Mouse (Mus musculus) liver, embryonic 13.5 days (tissue): ENCODE results near the gene Zranb2. TPM values are rescaled to one million over a fixed set of nuclear protein-coding genes. Genes with fewer than 3 reads are reported as not detected.

ENCODE experiments used
- ATAC-seq: fragments of 200-750 bp; cut with Nextera tagmentation; 2 replicates; pipeline ENCODE4 v1.8.0; 2017; ENCODE audit warnings: low read depth, mild to moderate bottlenecking, moderate number of reproducible peaks, moderate library complexity
- DNase-seq: peaks from one replicate; pipeline ENCODE4 v3.0.0; 2022
- H3K27ac ChIP-seq: fragments of 300-500 bp; sonication (generic); 2 replicates; pipeline ENCODE4 v1.5.1; 2015; ENCODE audit warnings: moderate library complexity, mild to moderate bottlenecking, inconsistent platforms
- H3K27me3 ChIP-seq: fragments of 300-500 bp; sonication (generic); 2 replicates; pipeline ENCODE4 v1.6.1; 2015; ENCODE audit warnings: mild to moderate bottlenecking, inconsistent platforms
- H3K36me3 ChIP-seq: fragments of 300-500 bp; sonication (generic); 2 replicates; pipeline ENCODE4 v1.6.1; 2015; ENCODE audit warnings: mild to moderate bottlenecking, inconsistent platforms
- H3K4me1 ChIP-seq: fragments of 300-500 bp; sonication (generic); replicated peaks from 2 replicates; pipeline ENCODE4 v1.6.1; 2015; ENCODE audit warnings: inconsistent platforms
- H3K4me2 ChIP-seq: fragments of 300-500 bp; sonication (generic); 2 replicates; pipeline ENCODE4 v1.6.1; 2015; ENCODE audit warnings: inconsistent platforms, mild to moderate bottlenecking, moderate library complexity
- H3K4me3 ChIP-seq: fragments of 300-500 bp; sonication (generic); replicated peaks from 2 replicates; pipeline ENCODE4 v1.5.1; 2015; ENCODE audit warnings: mild to moderate bottlenecking, inconsistent platforms
- H3K9ac ChIP-seq: fragments of 300-500 bp; sonication (generic); 2 replicates; pipeline ENCODE4 v1.6.1; 2015; ENCODE audit warnings: mild to moderate bottlenecking, inconsistent platforms
- H3K9me3 ChIP-seq: fragments of 300-500 bp; sonication (generic); replicated peaks from 2 replicates; pipeline ENCODE4 v1.6.1; 2016; ENCODE audit warnings: inconsistent platforms
- WGBS: fragments of 180-500 bp; shearing (Covaris S2); methylation state at CpG from one replicate; pipeline ENCODE4 v1.1.7; 2015; ENCODE audit not compliant: insufficient replicate concordance; 5-methylcytosine and 5-hydroxymethylcytosine counted together
- polyA plus RNA-seq: library from polyadenylated mRNA; unstranded; fragments of >200 nt; fragmentation: Nextera tagmentation; extraction: Ambion mirVana; gene quantifications from 2 replicates; pipeline ENCODE4 v1.2.1, GENCODE M21; 2015

Gene Zranb2
- polyA plus RNA-seq, 1 experiment from 2014 or later: 63.5 TPM

DNA sequence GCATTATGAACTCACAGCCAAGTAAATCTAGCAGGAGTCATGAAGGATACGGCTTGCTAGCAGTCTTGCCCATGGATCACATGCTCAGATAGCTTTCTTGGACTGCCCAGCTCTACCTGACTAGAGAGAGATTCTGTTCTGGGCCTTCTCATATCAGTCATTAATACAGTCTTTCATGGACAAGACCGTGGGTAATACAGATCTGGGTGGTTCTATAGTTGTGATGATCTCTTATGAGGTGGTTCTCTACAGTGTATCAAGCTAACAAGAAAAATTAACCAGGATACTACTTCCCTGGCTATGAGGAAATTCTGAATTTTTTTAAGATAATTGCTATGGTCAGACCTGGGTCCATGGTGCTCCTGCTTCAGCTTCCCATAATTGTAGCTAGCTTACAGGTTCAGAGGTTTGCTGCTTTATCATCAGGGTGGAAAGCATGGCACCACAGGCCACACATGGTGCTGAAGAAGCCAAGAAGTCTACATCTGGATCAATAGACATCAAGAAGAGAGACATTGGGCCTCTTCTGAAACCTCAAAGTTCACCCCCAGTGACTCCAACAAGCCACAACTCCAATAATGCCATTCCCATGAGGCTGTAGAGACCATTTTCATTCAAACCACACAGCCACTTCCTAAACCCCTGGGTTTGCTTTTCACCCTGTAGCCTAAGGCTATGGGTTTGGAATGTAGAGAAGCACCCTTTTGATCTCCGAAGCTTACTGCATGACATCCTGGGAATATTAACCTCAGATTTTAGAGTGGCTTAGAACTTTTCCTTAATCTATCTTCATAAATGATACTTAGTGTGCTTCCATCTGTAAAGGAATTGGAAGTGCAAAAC is 16.0 kb downstream of the Zranb2 start:
- peak; percentile 31; the same call in 1 of the 2 replicates for ATAC-seq
- no peak overlapping the region for H3K4me3 ChIP-seq
- H3K9ac ChIP-seq: no peak overlapping the region
- WGBS: 82% methylated on average over 3 of the region's 3 CpGs
- H3K36me3 ChIP-seq: peaks cover 44% of the 10 kb centered on the region
- H3K9me3 ChIP-seq: no peaks in the 10 kb centered on the region
- H3K27me3 ChIP-seq: no peaks in the 10 kb centered on the region
- H3K4me1 ChIP-seq: no peaks in the 10 kb centered on the region
- no peak for DNase-seq
- H3K27ac ChIP-seq: no peak overlapping the region
- H3K4me2 ChIP-seq: no peak overlapping the region

DNA sequence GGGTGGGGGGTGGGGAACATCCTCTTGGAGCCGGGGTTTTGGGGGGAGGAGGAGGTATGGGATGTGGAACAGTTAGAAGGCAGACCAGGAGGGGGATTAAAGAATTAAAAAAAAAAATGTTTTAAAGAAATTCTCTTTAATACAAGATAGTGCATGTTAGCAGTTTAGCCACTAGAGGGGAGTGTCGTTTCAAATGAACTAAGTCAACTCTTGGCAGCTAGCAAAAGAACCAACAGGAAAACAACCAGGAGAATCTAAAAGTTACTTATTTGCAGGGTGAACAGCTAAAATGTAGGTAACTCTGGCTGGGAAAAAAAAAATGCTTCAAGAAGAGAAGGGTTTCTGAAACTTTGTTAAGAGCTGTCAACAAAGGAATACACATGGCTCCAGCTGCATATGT is 31.2 kb downstream of the Zranb2 start:
- WGBS: 4% methylated on average over 2 of the region's 2 CpGs
- peaks cover 34% of the 10 kb centered on the region for H3K27me3 ChIP-seq
- ATAC-seq: no peak
- H3K27ac ChIP-seq: no peak overlapping the region
- H3K9ac ChIP-seq: no peak overlapping the region
- no peak for DNase-seq
- peaks cover 17% of the 10 kb centered on the region for H3K4me1 ChIP-seq
- H3K9me3 ChIP-seq: no peaks in the 10 kb centered on the region
- no peak overlapping the region for H3K4me3 ChIP-seq
- no peaks in the 10 kb centered on the region for H3K36me3 ChIP-seq
- H3K4me2 ChIP-seq: no peak overlapping the region

DNA sequence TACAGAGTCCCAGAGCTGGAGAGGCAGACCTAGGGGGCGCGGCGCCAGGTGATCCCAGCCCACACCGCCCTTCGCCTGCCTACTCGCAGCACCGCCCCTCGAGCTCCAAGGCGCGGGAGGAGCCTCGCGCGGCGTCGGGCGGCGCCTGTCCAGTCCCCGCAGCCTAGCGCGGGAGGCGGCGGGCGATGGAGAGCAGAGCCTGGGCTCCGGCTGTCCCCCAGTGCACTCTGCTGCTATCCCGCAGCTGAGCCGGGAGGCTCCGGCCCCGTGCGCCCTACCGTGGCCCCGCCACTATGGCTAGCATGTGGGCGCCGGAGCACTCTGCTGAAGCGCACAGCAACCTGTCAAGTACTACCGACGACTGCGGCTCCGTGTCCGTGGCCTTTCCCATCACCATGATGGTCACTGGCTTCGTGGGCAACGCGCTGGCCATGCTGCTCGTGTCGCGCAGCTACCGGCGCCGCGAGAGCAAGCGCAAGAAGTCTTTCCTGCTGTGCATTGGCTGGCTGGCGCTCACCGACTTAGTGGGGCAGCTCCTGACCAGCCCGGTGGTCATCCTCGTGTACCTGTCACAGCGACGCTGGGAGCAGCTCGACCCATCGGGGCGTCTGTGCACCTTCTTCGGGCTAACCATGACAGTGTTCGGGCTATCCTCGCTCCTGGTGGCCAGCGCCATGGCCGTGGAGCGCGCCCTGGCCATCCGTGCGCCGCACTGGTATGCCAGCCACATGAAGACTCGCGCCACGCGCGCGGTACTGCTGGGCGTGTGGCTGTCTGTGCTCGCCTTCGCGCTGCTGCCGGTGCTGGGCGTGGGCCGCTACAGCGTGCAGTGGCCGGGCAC is 33.0 kb downstream of the Zranb2 start, which contains the start of gene Ptger3:
TSS of gene Ptger3 (plus strand) at position 168 of the 841 bp plus-strand sequence.
- WGBS: 1% methylated on average over 84 of the region's 84 CpGs
- Histone ChIP-seq H3K4me1 (peaks cover 23% of the 10 kb centered on the region), H3K4me2 (peak within 1 kb of the TSS; percentile 83), H3K9me3 (no peaks in the 10 kb centered on the region), H3K27ac (no peak within 1 kb of the TSS), H3K27me3 (peaks cover 34% of the 10 kb centered on the region), H3K36me3 (no peaks in the 10 kb centered on the region), H3K9ac (peak within 1 kb of the TSS; percentile 54), H3K4me3 (peak within 1 kb of the TSS; percentile 57)
- ATAC-seq (peak; percentile 68), DNase-seq (no peak)

DNA sequence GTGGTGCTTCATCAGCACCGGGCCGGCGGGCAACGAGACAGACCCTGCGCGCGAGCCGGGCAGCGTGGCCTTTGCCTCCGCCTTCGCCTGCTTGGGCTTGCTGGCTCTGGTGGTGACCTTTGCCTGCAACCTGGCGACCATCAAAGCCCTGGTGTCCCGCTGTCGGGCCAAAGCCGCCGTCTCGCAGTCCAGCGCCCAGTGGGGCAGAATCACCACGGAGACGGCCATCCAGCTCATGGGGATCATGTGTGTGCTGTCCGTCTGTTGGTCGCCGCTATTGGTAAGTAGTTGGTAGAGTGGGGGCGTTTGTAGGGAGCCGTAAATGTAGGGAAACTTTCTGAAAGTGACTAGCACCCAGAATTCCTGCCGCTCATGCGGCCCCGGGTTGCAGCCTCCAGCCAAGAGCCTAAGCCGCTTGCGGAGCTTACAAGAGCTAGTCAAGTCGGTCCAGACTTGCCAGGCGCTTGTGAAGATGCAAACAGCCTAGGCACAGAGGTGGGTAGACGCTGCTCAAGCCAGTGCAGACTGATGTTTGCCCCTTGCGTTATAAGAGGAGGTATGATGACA is 33.7 kb downstream of the Zranb2 start:
- Histone ChIP-seq H3K27me3 (peaks cover 34% of the 10 kb centered on the region), H3K27ac (no peak overlapping the region), H3K4me3 (peak overlapping the region; percentile 57), H3K9ac (peak overlapping the region; percentile 54), H3K9me3 (no peaks in the 10 kb centered on the region), H3K4me1 (peaks cover 29% of the 10 kb centered on the region), H3K4me2 (peak overlapping the region; percentile 83), H3K36me3 (no peaks in the 10 kb centered on the region)
- WGBS: 2% methylated on average over 34 of the region's 34 CpGs
- ATAC-seq (peak; percentile 8; the same call in 1 of the 2 replicates), DNase-seq (no peak)

DNA sequence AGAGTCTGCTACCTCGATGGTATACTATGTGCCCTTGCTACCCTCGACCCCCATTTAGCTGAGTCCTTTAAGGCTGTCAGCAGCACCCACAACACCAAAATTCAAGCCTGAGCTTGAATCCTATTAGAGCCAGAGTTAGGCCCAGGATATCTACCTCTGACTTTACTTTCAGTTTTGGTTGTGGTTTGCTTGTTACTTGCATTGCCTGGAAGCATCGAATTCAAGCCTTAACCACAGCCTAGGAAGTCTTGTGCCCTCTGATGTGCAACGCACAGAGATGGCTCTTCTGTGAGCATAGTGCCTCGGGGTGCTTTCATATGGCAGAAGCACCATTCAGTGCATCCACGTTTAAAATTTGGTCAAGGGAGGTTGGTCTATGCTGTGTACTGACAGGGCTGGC is 38.1 kb downstream of the Zranb2 start:
- no peak for ATAC-seq
- H3K27ac ChIP-seq: no peak overlapping the region
- H3K9ac ChIP-seq: no peak overlapping the region
- H3K9me3 ChIP-seq: no peaks in the 10 kb centered on the region
- 33% methylated on average over 6 of the region's 6 CpGs for WGBS
- no peak overlapping the region for H3K4me3 ChIP-seq
- H3K27me3 ChIP-seq: peaks cover 21% of the 10 kb centered on the region
- DNase-seq: no peak
- H3K36me3 ChIP-seq: no peaks in the 10 kb centered on the region
- H3K4me2 ChIP-seq: peak overlapping the region; percentile 2; the same call in 1 of the 2 replicates
- peaks cover 49% of the 10 kb centered on the region for H3K4me1 ChIP-seq

DNA sequence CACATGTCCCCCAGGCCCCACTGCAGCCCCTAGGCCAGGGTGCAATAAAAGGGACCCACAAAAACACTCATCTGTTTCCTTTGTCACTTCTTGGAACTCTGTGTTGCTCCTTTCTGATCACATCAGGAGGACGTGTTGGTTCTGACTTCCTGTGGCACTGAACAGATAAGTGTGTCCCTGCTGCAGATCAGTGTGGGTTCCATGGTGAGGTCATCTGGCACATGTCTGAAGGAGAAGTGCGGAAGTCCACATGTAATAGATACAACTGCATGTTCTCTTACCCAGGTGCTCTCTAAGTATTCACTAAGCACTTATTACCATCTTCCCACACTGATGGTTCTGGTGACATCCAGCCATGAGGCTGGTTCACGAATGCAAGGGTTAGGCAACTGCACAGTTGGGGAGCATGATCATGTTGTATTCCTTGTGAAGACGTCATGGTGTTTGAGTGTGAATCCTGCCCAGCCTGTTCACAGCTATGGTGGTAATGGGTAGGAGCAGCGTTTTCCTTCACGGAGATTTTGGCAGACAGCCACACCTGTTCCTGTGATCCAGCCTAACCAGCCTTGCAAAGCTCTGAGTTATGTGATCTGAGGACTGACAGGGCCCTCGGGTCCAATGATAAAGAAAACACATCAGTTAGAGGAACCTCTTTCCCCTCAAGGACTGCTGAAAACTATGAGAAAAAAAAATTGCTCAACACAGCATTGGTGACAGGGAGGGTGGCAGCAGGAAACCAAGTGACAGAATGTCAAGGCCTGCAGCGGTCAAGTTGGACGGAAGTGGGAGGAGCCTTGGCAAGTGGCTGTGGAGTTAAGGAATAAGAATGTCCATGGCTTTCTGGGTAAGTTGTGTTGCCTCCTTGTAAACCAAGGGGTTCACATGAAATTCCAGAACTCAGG is 41.7 kb downstream of the Zranb2 start:
- peaks cover 70% of the 10 kb centered on the region for H3K4me1 ChIP-seq
- ATAC-seq (peak; percentile 52), DNase-seq (no peak)
- peak overlapping the region; percentile 61 for H3K27ac ChIP-seq
- 23% methylated on average over 9 of the region's 9 CpGs for WGBS
- no peak overlapping the region for H3K4me2 ChIP-seq
- no peak overlapping the region for H3K4me3 ChIP-seq
- no peaks in the 10 kb centered on the region for H3K27me3 ChIP-seq
- H3K9me3 ChIP-seq: no peaks in the 10 kb centered on the region
- H3K36me3 ChIP-seq: no peaks in the 10 kb centered on the region
- no peak overlapping the region for H3K9ac ChIP-seq

DNA sequence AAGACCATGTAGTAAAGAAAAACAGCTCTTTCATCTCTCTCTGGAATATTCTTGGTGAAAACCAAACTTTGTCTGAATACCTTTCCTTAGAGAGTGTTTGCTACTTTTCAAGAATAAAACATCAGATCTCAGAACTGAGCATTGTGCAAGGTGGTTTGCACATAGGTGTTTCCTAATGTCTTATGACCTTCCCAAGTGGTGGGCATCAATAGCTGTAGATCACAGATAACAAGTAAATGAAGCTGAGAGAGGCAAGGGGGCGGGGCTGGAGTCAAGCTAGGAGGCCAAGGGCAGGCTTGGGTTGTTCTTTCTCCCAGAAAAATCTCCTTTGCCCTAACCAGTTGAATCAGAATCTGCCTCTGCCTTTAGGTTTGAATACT is 42.4 kb downstream of the Zranb2 start:
- no peak overlapping the region for H3K4me2 ChIP-seq

DNA sequence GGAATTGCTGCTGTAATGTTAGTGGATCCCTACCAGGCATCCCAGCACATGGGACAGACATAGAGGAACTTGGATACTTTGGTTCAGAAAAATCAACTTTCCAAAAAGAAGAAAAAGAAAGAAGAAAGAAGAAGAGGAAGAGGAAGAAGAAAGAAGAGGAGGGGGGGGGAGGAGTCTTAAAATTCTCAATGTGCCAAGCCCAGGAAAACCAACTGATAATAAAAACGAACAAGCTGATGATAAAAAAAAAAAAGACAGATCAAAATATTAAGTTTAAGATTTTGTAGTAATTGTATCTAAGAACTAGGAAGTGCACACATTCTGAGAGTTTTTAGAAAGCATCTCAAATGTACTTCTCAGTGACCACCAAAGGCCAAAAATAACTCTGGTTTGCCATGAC is 42.9 kb downstream of the Zranb2 start:
- no peak overlapping the region for H3K4me3 ChIP-seq
- H3K27ac ChIP-seq: no peak overlapping the region
- no peak overlapping the region for H3K9ac ChIP-seq
- H3K4me2 ChIP-seq: no peak overlapping the region
- no peaks in the 10 kb centered on the region for H3K9me3 ChIP-seq
- 9% methylated on average over 1 of the region's 1 CpGs for WGBS
- H3K4me1 ChIP-seq: peaks cover 73% of the 10 kb centered on the region
- ATAC-seq (no peak), DNase-seq (no peak)
- no peaks in the 10 kb centered on the region for H3K36me3 ChIP-seq
- H3K27me3 ChIP-seq: no peaks in the 10 kb centered on the region

More for the DNA sequence above, 42.4 kb downstream of the Zranb2 start:
- H3K4me1 ChIP-seq: peaks cover 75% of the 10 kb centered on the region
- H3K36me3 ChIP-seq: no peaks in the 10 kb centered on the region
- ATAC-seq (no peak), DNase-seq (no peak)
- no peaks in the 10 kb centered on the region for H3K9me3 ChIP-seq
- H3K9ac ChIP-seq: no peak overlapping the region
- no peak overlapping the region for H3K27ac ChIP-seq
- WGBS: 35% methylated on average over 1 of the region's 1 CpGs
- no peaks in the 10 kb centered on the region for H3K27me3 ChIP-seq
- H3K4me3 ChIP-seq: no peak overlapping the region

DNA sequence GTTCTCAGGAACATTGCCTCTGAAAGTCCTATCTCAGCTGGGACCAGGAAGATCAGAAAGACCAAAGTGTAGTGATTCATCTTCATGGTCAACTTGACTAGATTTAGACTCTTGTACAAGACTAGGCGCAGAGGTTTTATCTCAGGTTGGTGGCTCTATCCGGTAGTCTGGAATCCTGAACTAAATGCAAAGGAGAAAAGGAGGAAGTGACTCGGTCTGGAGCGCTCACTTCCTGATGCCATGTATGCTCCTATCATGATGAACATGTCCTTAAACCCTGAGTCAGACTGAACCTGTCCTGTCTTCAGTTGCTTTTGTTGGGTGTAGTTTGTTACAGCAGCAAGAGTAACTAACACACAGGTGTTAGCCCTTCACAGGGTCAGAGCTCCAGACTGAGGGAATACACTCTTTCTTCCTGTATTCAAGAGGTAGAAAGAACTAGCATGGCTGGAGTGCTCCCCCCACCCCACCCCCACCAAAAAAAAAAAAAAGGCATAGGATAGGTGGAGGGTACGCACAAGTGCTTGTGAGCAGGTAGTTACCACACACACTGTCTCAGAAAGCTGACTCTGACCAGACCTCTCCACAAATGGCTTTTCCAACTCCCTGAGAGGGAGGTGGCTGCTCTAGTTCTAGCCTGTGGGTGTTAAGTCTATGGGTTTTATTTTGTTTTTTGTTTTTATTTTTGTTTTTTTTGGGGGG is 44.7 kb downstream of the Zranb2 start:
- no peak overlapping the region for H3K4me3 ChIP-seq
- 26% methylated on average over 5 of the region's 5 CpGs for WGBS
- DNase-seq: no peak
- no peaks in the 10 kb centered on the region for H3K9me3 ChIP-seq
- no peak overlapping the region for H3K9ac ChIP-seq
- H3K27ac ChIP-seq: no peak overlapping the region
- no peak for ATAC-seq
- H3K4me1 ChIP-seq: peaks cover 68% of the 10 kb centered on the region
- no peaks in the 10 kb centered on the region for H3K36me3 ChIP-seq
- H3K27me3 ChIP-seq: no peaks in the 10 kb centered on the region
- H3K4me2 ChIP-seq: no peak overlapping the region

DNA sequence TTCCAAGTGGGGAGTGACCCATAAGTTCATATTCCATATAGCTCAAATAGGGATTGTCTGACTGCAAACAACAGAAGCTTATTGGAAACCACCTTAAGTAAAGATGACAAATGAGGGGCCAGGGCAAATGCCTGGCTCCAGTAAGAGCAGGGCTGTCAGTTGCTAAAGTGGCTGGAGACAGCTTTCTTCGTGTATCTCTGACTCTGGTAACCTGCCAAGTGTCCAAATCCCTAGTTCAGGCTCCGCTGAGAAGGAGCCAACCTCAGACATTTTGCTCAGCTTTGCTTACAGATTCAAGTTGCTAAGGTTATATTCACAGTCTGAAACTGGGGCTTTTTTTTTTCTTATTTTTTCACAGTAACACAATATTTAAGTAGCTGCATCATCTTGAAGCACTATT is 45.4 kb downstream of the Zranb2 start:
- no peak overlapping the region for H3K9ac ChIP-seq
- peaks cover 68% of the 10 kb centered on the region for H3K4me1 ChIP-seq
- WGBS: 49% methylated on average over 2 of the region's 2 CpGs
- H3K27me3 ChIP-seq: no peaks in the 10 kb centered on the region
- no peaks in the 10 kb centered on the region for H3K36me3 ChIP-seq
- no peak overlapping the region for H3K4me2 ChIP-seq
- ATAC-seq (no peak), DNase-seq (no peak)
- H3K4me3 ChIP-seq: no peak overlapping the region
- H3K9me3 ChIP-seq: no peaks in the 10 kb centered on the region
- no peak overlapping the region for H3K27ac ChIP-seq
